Mouse (Mus musculus): ENCODE results near the gene Frmd4b. TPM values are rescaled to one million over a fixed set of nuclear protein-coding genes. Genes with fewer than 3 reads are reported as not detected.

Gene Frmd4b
- polyA plus RNA-seq, 1 experiment from 2014 or later: 11.1 TPM

DNA sequence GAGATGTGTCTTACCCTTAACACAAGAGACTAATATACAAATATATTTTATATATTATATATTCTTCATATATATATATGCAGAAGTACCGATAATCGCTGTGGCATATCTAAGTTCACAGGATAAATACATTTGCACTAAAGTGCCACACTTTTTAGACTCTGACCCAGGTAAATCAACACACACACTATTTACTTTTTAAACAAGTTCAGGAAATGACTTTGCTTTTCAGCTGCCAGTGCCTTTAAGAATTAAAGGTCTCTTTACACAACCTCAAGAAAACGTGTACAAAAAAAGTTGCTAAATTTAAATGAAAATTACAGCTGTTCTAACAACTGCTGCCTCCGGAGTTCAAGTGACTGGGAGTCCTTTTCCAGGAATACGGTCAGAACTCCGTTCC, 264.0 kb downstream of the Frmd4b start:
- DNase-seq (ENCODE audit: low spot score) (peak; percentile 14), ATAC-seq (no peak)
- Histone ChIP-seq H3K9ac (replicated peaks; ENCODE audit: low read depth) (no peak overlapping the region), H3K27me3 (replicated peaks; ENCODE audit: insufficient read depth, low read length) (no peaks in the 10 kb centered on the region), H3K4me2 (replicated peaks; ENCODE audit: low read depth, low read length) (no peak overlapping the region; the same call in 1 of the 2 replicates), H3K27ac (ENCODE audit: low read length) (peak overlapping the region; percentile 4; the same call in 1 of the 2 replicates), H3K4me1 (ENCODE audit: insufficient read depth, low read depth, low read length) (peaks cover 10% of the 10 kb centered on the region; the same call in 1 of the 2 replicates), H3K9me3 (ENCODE audit: low read length) (no peaks in the 10 kb centered on the region), H3K4me3 (ENCODE audit: low read depth, low read length) (0 out of 2 replicates have a peak overlapping the region, but pooled peaks have one; percentile 10), H3K36me3 (ENCODE audit: insufficient read depth, low read length) (no peaks in the 10 kb centered on the region)
- TF ChIP-seq CTCF (IDR thresholded peaks at IDR 0.05) (no peak), EP300 (IDR thresholded peaks at IDR 0.05) (no peak)
- 30% methylated on average over 6 of the region's 6 CpGs for WGBS

- ATAC-seq (no peak), DNase-seq (ENCODE audit: low spot score) (no peak)
- no peaks in the 10 kb centered on the region for H3K27me3 ChIP-seq (replicated peaks; ENCODE audit: insufficient read depth, low read length)
- H3K4me2 ChIP-seq (replicated peaks; ENCODE audit: low read depth, low read length): no peak overlapping the region
- peaks cover 10% of the 10 kb centered on the region; the same call in 1 of the 2 replicates for H3K4me1 ChIP-seq (ENCODE audit: insufficient read depth, low read depth, low read length)
- H3K9me3 ChIP-seq (ENCODE audit: low read length): no peaks in the 10 kb centered on the region
- TF ChIP-seq CTCF (IDR thresholded peaks at IDR 0.05) (no peak), EP300 (IDR thresholded peaks at IDR 0.05) (no peak)
- no peak overlapping the region for H3K9ac ChIP-seq (replicated peaks; ENCODE audit: low read depth)
- H3K27ac ChIP-seq (ENCODE audit: low read length): no peak overlapping the region
- no peaks in the 10 kb centered on the region for H3K36me3 ChIP-seq (ENCODE audit: insufficient read depth, low read length)
- WGBS: 40% methylated on average over 10 of the region's 10 CpGs
- no peak overlapping the region for H3K4me3 ChIP-seq (ENCODE audit: low read depth, low read length)
Measured at GRCm38 (mm10) chr6:97352505-97353154, 264.7 kb downstream of the Frmd4b start.

- ATAC-seq (peak; percentile 66), DNase-seq (ENCODE audit: low spot score) (peak; percentile 74)
- H3K27me3 ChIP-seq (replicated peaks; ENCODE audit: insufficient read depth, low read length): no peaks in the 10 kb centered on the region
- 24% methylated on average over 8 of the region's 8 CpGs for WGBS
- TF ChIP-seq EP300 (IDR thresholded peaks at IDR 0.05) (0 out of 2 replicates have a peak, but pooled peaks have one; percentile 18), CTCF (IDR thresholded peaks at IDR 0.05) (no peak)
- H3K4me2 ChIP-seq (replicated peaks; ENCODE audit: low read depth, low read length): no peak overlapping the region
- no peak overlapping the region for H3K27ac ChIP-seq (ENCODE audit: low read length)
- H3K9ac ChIP-seq (replicated peaks; ENCODE audit: low read depth): no peak overlapping the region
- peaks cover 3% of the 10 kb centered on the region; the same call in 1 of the 2 replicates for H3K4me1 ChIP-seq (ENCODE audit: insufficient read depth, low read depth, low read length)
- H3K4me3 ChIP-seq (ENCODE audit: low read depth, low read length): no peak overlapping the region
- no peaks in the 10 kb centered on the region for H3K36me3 ChIP-seq (ENCODE audit: insufficient read depth, low read length)
- no peaks in the 10 kb centered on the region for H3K9me3 ChIP-seq (ENCODE audit: low read length)
Measured at GRCm38 (mm10) chr6:97349355-97350138, 267.8 kb downstream of the Frmd4b start.

GRCm38 (mm10) chr6:97346932-97347331, 270.4 kb downstream of the Frmd4b start:
- DNase-seq (ENCODE audit: low spot score): no peak
- H3K4me2 ChIP-seq (replicated peaks; ENCODE audit: low read depth, low read length): no peak overlapping the region
- no peak for ATAC-seq
- 71% methylated on average over 1 of the region's 1 CpGs for WGBS
- H3K4me1 ChIP-seq (ENCODE audit: insufficient read depth, low read depth, low read length): no peaks in the 10 kb centered on the region
- no peaks in the 10 kb centered on the region for H3K36me3 ChIP-seq (ENCODE audit: insufficient read depth, low read length)
- H3K9ac ChIP-seq (replicated peaks; ENCODE audit: low read depth): no peak overlapping the region
- no peak for TF ChIP-seq EP300 (IDR thresholded peaks at IDR 0.05)
- TF ChIP-seq CTCF (IDR thresholded peaks at IDR 0.05): no peak
- no peak overlapping the region for H3K27ac ChIP-seq (ENCODE audit: low read length)
- no peaks in the 10 kb centered on the region for H3K27me3 ChIP-seq (replicated peaks; ENCODE audit: insufficient read depth, low read length)
- H3K9me3 ChIP-seq (ENCODE audit: low read length): no peaks in the 10 kb centered on the region
- no peak overlapping the region for H3K4me3 ChIP-seq (ENCODE audit: low read depth, low read length)

DNA sequence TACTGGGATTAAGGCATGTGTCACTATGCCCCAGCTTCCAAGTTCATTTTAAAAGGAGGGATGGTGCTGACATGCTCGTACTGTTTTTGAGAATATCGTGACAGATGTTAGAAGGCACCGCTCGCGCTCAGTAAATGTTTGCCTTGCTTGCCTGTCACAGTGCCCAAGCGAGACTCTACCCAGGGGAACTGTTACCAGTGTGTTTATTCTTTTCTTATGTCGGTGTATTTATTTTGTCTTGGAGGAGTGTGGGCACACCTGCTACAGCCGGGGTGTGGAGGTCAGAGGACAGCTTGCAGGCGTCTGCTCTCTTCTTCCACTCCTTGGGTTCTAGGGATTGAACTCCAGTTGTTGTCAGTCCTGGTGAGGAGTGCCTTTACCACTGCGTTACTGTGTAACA, 270.8 kb downstream of the Frmd4b start:
- Histone ChIP-seq H3K27ac (ENCODE audit: low read length) (no peak overlapping the region), H3K9me3 (ENCODE audit: low read length) (no peaks in the 10 kb centered on the region), H3K4me2 (replicated peaks; ENCODE audit: low read depth, low read length) (no peak overlapping the region), H3K4me1 (ENCODE audit: insufficient read depth, low read depth, low read length) (no peaks in the 10 kb centered on the region), H3K27me3 (replicated peaks; ENCODE audit: insufficient read depth, low read length) (no peaks in the 10 kb centered on the region), H3K9ac (replicated peaks; ENCODE audit: low read depth) (no peak overlapping the region), H3K36me3 (ENCODE audit: insufficient read depth, low read length) (no peaks in the 10 kb centered on the region), H3K4me3 (ENCODE audit: low read depth, low read length) (no peak overlapping the region)
- no peak for ATAC-seq
- TF ChIP-seq CTCF (IDR thresholded peaks at IDR 0.05) (no peak), EP300 (IDR thresholded peaks at IDR 0.05) (no peak)
- no peak for DNase-seq (ENCODE audit: low spot score)
- 35% methylated on average over 10 of the region's 10 CpGs for WGBS

DNA sequence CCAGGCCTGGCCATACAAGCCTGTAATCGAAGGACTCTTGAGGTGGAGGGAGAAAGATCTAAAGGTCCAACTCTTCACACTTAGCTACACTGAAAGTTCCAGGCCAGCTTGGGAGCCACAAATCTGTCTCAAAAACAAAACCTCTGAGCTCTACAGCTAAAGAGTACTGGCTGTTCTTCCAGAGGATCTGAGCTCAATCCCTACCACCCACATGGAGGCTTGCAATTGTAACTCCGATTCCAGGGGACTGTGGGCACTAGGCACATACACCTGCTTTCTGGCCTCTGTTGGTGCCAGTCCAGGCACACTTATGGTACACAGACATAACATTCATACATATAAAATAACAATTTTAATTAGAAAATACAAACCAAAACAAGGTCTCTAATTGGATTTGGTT, 271.4 kb downstream of the Frmd4b start:
- ATAC-seq: no peak
- Histone ChIP-seq H3K9me3 (ENCODE audit: low read length) (no peaks in the 10 kb centered on the region), H3K4me2 (replicated peaks; ENCODE audit: low read depth, low read length) (no peak overlapping the region), H3K4me3 (ENCODE audit: low read depth, low read length) (no peak overlapping the region), H3K4me1 (ENCODE audit: insufficient read depth, low read depth, low read length) (no peaks in the 10 kb centered on the region; the same call in 1 of the 2 replicates), H3K27me3 (replicated peaks; ENCODE audit: insufficient read depth, low read length) (no peaks in the 10 kb centered on the region), H3K36me3 (ENCODE audit: insufficient read depth, low read length) (no peaks in the 10 kb centered on the region), H3K9ac (replicated peaks; ENCODE audit: low read depth) (no peak overlapping the region), H3K27ac (ENCODE audit: low read length) (no peak overlapping the region)
- 92% methylated on average over 2 of the region's 2 CpGs for WGBS
- no peak for DNase-seq (ENCODE audit: low spot score)
- TF ChIP-seq EP300 (IDR thresholded peaks at IDR 0.05) (no peak), CTCF (IDR thresholded peaks at IDR 0.05) (no peak)

All from lung, postnatal 0 days (tissue).